Mouse (Mus musculus): ENCODE results near the gene Gm20388.

Gene Gm20388

DNA sequence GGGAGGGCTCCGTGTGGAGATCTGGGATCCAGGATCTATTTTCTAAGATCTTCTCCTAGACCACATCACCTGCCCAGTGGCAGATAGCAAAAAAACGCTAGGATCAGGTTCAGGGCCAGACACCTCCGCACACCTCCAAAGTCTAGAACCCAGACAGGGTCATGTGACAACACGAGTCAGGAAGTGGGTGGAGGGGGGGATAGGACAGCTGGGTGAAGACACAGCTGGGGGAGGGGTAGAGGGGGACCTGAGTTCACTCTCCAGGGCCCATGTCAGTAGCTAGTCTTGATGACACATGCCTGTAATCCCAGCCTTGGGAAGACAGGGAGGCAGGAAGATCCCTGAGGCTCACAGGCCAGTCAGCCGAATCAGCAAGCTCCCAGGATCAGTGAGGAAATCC, 1114.8 kb downstream of the Gm20388 start:
- no peak for DNase-seq (ENCODE audit: extremely low read depth, insufficient read length, low spot score)

DNA sequence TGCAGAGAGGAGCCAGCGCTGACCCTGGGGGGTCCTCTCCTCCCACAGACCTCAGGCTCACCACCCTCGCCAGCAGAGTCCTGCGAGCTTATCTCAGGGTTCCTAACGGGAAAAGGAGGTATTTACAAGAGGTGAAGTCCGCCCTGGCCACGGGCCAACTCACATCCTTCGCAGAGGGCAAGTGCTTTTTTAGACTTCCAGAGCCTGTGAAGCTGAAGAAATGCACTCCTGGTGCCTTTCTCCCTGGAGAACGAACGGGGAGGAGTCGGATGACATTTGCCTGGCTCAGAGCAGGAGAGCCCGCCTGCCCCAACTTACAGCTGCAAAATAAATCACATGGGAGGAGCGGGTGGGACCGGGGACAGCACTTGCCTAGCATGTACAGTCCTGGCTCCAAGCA, 1117.1 kb downstream of the Gm20388 start:
- no peak for DNase-seq (ENCODE audit: extremely low read depth, insufficient read length, low spot score)

DNA sequence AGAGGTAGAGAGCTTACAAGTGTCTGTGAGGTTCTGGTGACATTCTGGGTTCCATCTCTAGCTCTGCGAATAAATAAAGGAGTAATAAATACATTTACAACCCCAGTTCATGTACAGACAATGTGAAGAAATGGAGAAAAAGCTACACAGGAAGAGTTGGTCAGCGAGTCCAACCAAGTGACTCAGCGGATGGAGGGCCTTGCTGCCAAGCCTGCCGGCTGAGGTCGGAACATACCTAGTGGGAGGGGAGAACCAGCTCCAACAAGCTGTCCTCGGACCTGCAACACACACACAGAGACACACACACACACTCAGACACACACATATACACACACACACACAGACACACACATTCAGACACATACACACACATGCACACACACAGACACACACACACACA, 1118.4 kb downstream of the Gm20388 start:
- DNase-seq (ENCODE audit: extremely low read depth, insufficient read length, low spot score), result peak; percentile 64

DNA sequence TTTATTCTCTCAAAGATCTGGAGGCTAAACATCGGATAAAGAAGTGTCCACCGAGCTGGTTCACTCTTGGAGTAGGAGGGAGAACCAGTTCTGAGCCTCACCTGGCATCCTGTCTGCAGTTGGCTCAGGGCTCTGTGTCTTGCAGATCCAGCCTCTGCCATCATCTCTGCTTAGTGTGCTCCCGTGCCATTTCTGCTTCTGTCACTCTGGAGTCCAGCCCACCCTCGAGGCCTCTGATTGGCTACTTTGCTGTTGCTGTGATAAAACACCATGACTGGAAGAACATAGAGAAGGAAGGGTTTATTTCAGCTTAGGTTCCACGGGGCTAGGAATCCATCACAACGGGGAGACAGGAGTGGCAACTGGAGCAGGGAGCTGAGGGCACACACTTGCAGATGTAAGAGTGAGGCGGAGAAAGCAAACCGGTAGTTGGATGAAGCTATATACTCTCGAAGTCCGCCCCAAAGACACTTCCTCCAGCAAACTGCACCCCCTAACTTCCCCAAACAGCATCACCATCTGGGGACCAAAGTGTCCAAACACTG, 1119.9 kb downstream of the Gm20388 start:
- DNase-seq (ENCODE audit: extremely low read depth, insufficient read length, low spot score), result no peak

DNA sequence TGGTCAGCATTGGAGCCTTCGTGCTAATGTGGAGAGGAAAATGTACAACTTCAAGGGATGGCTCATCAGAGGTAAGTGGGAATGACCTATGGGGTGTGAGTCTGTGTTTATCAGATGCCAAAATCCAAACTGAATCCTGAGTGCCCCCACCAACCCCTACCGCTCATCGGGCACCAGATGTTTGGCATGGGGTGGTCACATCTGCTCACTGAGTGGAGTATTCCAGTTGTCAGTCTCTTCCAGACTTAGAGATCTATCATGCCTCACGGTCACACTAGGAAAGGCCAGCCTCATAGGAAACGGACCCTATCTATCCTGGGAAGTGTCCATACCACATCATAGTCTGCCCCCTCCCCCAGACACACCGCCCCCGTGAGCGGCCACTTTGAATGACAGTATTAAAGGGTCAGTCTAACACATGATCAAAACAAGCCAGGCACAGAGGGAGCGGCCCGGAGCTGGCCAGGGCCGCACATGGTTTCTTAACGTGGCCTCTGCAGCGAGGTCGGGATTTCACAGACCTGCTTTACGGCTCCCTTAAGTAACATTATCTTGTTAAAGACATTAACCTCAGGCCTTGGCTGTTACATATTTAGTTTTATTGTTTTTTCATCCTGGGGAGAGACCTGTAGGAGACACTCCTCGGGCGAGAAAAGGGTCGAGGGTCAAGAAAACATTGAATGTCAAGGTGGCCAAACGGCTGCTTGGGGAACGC, 1122.8 kb downstream of the Gm20388 start:
- DNase-seq (ENCODE audit: extremely low read depth, insufficient read length, low spot score), result no peak

DNA sequence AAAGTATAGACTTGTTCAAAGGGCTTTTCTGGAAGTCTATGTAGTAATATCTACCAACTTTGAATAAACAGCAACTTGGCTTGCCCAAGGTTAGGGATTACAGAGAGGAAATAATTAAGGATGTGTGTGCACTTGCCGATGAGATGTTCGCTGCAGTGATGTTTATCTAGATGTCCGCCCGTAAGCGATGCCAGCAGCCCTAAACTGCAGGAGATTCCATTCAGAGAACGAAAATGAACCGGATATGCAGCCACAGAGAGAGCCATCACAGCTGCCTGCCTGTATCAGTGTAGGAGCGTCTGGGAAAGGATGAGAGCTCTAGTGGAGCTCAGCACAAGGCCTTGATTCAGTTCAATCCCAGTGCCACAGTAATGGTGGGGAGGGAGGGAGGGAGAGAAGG, 1125.0 kb downstream of the Gm20388 start:
- DNase-seq (ENCODE audit: extremely low read depth, insufficient read length, low spot score), result no peak

DNA sequence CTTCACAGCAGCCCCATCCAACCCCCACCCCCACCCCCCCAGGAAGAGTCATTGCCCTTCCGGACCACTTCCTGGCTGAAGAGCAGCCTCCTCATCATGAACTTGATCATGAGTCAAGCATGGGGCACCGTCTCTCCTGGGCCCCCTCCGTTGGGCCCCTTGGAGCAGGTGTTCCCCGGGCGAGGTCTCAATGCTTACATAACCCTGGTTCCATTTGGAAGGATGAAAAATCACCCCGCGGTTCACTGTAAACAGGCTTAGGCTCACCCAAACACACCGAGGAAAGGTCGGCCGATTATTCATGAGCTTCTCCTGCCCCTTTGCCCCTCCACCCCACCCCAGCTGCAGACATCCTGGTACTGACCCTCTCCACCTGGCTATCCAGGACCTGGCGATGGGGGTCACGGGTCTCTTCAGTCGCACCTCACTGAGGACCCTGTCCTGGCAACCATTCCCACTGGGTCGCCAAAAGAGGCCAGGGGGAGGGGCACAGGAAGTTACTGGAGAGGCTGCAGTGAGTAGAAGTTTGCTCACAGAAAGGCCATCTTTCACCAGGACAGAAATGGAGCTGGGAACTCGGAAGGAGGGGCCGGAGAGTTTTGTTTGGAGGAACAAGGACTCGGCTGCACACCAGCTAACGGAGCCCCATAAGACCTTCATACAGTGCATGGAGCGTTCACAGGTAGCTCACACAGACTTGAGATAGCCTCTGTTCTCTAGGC, 1133.2 kb downstream of the Gm20388 start:
- no peak for DNase-seq (ENCODE audit: extremely low read depth, insufficient read length, low spot score)

DNA sequence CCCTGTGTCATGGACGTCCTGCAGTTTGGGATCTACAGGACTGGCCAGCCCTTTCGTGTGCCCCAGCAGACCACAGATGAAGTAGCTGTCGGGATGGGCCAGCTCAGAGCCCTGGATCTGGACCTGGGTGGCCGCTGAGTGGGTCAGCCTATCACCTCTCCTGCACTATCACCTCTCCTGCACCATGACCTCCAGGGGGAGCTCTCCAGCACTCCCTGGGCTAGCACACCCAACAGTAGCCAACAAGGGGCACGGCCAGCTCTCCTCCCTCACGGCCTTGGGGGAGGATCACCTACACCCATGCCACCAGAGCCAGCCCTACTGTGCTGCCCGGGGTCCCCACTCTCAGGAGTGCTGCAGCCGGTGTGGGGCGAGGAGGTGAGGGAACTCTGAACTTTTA, 1136.8 kb downstream of the Gm20388 start:
- no peak for DNase-seq (ENCODE audit: extremely low read depth, insufficient read length, low spot score)

DNA sequence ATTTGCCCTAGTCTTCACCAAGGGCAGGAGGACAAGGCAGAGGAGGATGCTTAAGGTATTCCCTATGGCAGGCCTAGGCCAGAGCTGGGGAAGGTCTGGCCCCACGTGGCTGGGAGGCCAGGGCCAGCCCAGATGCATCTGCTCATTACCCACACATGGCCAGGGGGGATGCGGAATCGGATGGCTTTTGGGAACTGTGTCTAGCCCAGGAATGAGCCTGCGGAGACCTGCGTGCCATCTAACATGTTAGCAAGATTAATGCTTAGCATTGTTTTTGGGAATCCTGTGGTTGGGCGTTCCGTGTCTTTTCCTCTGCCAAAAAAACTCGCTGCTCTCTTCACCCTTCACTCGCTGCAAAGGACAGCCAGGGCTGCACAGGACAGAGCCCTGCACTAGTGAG, 1147.4 kb downstream of the Gm20388 start:
- DNase-seq (ENCODE audit: extremely low read depth, insufficient read length, low spot score), result no peak

DNA sequence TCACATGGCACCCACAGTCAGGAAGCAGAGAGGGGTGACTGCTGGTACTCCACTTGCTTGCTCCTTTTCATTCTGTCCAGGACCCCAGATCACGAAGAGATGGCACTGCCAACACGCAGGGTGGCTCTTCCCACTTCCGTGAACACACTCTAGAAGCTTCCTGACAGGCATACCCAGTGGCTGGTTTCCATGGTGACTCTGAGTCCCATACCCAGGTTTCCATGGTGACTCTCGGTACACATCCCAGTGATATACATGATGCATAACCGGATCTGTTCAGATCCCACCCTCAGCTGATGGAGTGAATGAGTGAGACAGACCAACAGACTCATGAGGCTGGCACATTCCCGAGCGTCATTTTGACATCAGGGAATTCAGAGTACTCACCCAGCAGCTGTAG, 1148.5 kb downstream of the Gm20388 start:
- DNase-seq (ENCODE audit: extremely low read depth, insufficient read length, low spot score), result no peak

DNA sequence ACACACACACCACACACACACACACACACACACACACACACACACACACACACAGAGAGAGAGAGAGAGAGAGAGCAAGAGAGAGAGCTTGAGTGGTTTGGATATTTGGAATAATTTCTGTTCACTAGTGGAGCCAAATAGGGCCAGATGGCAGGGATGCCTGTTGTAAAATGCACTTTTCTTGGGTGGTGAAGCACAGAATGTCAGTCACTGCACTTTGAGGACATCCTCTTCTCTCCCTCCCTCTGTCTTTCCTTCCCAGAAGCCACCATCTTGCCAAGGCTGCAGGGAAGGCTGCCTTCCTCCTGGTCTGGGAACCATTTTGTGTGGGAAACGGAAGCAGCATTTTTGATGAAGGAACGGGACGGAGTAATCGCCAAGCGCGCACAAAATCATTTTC, 1151.9 kb downstream of the Gm20388 start:
- no peak for DNase-seq (ENCODE audit: extremely low read depth, insufficient read length, low spot score)

DNA sequence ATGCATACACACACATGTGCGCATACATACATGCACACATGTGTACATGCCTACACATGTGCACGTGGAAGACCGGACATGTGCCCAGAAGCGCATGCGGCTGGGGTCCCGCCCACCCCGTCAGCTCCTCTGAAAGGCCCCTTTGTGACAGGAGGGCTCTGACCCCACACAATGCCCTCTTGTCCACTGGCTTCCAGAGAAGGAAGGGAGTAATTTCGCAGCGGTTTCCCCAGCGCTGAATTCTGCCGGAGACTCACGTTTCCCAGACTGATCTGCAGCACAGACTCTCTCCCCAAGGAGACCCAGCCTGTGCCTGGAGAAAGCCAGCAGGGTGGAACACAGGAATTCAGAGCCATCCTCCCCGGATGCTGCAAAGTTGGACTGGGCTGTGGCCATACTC, 1153.0 kb downstream of the Gm20388 start:
- no peak for DNase-seq (ENCODE audit: extremely low read depth, insufficient read length, low spot score)

DNA sequence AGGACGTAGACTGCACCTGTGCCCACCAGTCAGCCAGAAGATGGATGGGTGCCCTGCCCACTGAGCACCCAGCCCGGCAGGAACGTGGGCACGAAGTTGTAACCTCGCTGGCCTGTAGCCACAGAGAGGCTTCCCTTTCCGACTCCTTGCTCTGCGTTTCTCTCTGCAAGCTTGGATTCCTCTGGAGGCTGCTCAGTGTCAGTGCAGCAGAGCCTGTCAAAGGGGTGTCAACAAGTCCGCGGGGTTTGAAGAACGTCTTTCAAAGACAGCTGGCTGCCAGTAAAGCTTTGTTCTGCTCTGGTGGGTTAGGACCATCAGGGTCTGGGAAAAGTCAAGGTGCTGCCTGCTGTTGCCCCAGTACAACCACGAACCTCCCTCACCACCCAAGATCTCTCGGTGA, 1160.8 kb downstream of the Gm20388 start:
- DNase-seq (ENCODE audit: extremely low read depth, insufficient read length, low spot score), result no peak

DNA sequence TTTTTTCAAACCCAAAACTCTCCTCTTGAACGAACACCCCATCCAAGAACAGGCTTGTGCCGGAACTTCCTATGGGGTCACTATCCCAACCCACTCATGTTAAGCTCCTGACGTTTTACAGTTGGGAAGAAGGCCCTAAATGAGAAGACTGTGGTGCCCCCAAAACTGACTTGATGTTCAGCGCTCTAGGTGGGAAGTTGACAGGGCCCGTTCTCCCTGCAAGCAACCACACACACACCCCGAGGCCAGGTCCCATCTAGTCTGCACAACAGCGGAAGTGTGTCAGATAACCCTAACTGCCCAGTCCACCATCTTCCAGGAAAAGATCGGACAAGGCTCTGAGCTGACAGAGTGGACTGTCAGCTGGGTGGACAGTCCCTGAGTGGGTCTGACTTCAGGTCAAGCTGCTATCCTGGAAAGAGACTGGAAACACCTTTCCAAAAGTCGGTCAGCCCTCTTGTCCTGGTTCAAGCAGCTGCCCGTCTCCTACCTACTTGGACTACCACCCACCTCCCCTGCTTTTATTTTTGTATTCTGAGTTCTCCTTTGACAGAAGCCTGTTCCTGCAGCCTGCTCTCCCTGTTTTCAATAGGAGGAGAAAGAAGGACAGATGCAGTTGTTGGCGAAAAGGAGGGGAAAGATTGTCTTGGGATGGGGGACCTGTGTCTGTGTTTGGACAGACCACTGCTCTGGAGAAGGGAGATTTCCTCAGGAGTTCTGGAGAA, 1161.9 kb downstream of the Gm20388 start:
- no peak for DNase-seq (ENCODE audit: extremely low read depth, insufficient read length, low spot score)

DNA sequence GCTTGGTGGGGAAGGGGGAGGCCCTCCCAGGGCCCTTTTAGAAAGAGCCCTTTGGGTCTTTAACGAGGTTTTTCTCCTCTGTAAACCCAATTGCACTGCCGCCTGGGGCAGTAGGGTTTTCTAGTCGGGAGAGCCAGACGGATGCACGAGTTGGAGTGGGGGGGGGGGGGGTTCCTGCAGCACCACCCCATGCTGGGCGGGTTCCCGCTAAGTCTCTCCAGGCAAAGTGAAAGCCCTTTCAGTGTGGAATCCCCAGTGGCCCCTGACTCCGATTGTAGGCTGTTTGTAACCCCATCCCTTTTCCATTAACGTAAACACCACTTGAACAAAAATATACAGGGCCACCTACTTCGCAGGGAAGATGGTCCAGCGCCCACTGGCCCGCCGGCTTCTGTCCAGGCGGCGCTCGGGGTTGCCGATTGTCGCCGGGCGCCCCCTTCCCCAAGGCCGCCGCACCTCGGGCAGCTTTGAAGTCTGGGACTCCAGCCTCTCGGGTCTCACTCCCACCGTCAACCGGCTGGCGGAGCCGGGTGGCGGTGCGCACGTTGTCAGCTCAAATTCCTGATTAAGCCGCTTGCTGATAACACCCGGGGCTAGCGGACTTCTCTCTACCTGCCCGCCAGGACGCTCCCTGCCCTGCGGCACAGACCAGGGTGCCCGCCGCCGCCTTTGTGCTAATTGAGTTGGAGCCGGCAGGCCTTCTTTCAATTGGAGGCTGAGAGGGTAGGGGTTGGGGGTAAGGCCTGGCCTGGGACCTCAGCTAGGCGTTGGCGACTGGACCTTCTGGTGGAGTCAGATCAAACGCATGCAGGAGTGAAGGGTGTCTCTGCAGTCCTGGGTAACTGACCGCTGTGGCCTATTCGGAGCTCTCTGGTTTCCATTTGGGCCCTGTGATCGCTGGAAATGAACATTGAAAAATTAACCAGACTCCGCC, 1162.8 kb downstream of the Gm20388 start:
- no peak for DNase-seq (ENCODE audit: extremely low read depth, insufficient read length, low spot score)

DNA sequence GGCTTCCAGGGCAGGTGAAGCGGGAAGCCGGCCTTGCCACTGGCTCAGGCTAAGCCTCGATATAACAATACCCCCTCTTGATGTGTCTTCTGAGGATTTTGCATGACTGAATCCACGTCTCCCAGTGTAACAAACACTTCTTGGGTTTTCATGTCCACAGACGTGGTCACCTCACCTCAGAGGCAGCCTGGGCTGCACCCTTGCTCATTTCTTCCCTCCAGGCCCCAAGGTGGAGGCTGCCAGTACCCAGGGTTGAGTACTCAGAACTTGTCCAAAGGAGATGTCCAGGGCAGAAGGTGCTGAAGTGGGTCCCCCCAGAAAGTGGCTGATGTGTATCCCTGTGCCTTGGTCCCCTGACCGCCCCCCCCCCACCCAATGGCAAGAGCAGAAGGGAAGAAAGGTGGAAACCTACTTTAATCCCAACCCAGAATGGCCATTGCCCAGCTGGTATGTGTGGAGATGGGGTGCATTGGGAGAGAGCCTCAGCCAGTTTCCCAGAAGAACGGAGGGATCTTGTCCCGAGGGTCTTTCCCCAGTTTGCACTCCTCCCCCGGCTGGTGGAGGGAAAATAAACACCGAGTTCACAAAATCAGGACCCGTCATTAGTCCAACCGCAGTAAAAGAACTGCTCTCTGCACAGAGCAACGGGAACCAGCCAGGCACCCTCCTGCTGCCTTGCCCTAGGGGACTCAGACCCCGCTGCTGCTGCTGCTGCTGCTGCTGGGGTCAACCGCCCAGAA, 1163.6 kb downstream of the Gm20388 start:
- DNase-seq (ENCODE audit: extremely low read depth, insufficient read length, low spot score), result no peak

DNA sequence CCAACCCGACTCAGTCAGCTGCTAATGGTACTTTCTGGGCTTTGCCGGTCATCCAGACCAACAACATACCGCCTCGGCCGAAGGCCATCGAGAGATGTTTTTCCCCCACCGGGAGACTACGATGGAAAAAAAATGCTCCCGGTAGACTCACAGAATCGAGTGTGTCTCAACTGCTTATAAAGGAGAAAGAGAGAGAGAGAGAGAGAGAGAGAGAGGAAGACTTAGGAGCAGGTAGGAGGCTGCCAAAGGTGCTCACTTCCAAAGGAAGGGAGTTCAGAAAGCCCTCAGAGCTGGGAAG, 1164.2 kb downstream of the Gm20388 start:
- DNase-seq (ENCODE audit: extremely low read depth, insufficient read length, low spot score), result no peak

DNA sequence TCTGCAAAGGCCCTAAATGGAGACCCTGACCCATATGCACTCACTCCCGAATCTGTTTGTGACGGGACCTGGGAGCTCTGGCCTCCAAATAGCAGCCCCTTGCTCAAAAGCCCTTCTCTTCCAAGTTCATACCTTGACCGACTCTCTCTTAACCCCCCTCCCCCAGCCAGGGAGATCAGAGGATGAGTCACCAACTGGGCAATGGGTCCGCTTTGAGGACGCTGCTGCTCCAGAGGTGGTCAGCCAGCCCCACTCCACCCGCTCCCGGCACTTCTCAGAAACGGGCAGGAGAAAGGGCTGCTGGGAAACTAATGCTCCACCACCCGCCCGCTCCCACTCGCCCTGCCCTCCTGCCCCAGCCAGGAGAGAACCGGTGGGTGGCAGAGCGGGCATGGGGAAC, 1165.3 kb downstream of the Gm20388 start:
- no peak for DNase-seq (ENCODE audit: extremely low read depth, insufficient read length, low spot score)

DNA sequence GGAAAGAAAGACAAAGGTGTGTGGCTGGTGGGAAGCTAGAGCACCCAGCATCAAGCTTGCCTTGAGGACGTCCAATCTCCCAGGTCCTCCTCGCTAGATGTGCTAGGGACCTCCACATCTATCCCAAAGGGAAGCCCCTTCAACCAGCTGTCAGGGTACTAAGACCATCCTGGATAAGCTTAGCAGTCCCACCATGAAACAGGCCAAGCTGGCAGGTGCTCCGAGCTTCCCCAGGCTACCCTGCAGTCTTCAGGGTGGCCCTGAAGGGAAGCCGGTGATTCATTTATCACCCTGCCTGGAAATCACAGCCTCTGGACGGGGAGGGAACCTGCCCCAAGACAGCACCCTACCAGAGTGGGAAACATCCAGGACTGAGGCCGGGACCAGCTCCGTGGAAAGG, 1165.9 kb downstream of the Gm20388 start:
- no peak for DNase-seq (ENCODE audit: extremely low read depth, insufficient read length, low spot score)

DNA sequence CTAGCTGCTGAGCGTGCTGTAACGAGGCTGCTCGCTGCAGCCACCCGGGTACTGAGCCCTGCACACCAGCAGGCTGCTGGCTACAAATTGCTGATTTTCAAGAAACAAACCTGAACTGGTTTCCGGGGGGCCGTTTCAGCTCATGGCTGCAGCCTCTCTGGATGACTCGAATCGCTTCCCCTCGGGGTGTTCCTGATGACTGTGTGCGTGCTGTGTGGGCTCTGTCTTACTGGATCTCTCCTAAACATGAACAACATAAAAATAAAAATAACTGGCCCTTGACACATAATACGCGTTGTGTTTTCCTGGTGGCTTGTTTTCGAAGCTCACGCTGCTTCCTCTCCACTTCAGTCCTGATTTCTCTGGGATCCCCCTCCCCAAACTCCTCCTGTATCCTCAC, 1168.1 kb downstream of the Gm20388 start:
- no peak for DNase-seq (ENCODE audit: extremely low read depth, insufficient read length, low spot score)

Measured in 3134 (cell line).